Mouse (Mus musculus): ENCODE measurements at regions not wholly inside any gene's neighbourhood (a gene's known extent, or its start where the extent isn't known, plus 50 kb on each side); places are given as distances from the start of the nearest gene placed in this dataset.

GRCm38 (mm10) chr14:102866511-102866910 lies 115.9 kb downstream of the Kctd12 start:
- Histone ChIP-seq H3K9me3 (ENCODE audit: control insufficient read depth, low read length) (no peaks in the 10 kb centered on the region), H3K27ac (ENCODE audit: low read depth, low read length) (no peak overlapping the region), H3K4me1 (replicated peaks; ENCODE audit: control insufficient read depth, insufficient read depth, low read length) (no peaks in the 10 kb centered on the region), H3K9ac (ENCODE audit: low read length) (no peak overlapping the region), H3K36me3 (ENCODE audit: control insufficient read depth, insufficient read depth, low read length) (no peaks in the 10 kb centered on the region), H3K4me3 (ENCODE audit: low read depth, low read length) (no peak overlapping the region), H3K4me2 (ENCODE audit: low read depth, low read length, severe bottlenecking) (no peak overlapping the region), H3K27me3 (ENCODE audit: control insufficient read depth, insufficient read depth, low read length) (no peaks in the 10 kb centered on the region)
- 91% methylated on average over 1 of the region's 1 CpGs for WGBS
- DNase-seq (ENCODE audit: low spot score) (no peak), ATAC-seq (replicated peaks; ENCODE audit: low FRiP score) (no peak)

GRCm38 (mm10) chr14:102861694-102862093 lies 120.7 kb downstream of the Kctd12 start:
- Histone ChIP-seq H3K36me3 (ENCODE audit: control insufficient read depth, insufficient read depth, low read length) (no peaks in the 10 kb centered on the region), H3K4me2 (ENCODE audit: low read depth, low read length, severe bottlenecking) (no peak overlapping the region)
- DNase-seq (ENCODE audit: low spot score) = no peak

GRCm38 (mm10) chr14:102859361-102859871 lies 123.0 kb downstream of the Kctd12 start:
- Histone ChIP-seq H3K36me3 (ENCODE audit: control insufficient read depth, insufficient read depth, low read length) (no peaks in the 10 kb centered on the region), H3K9me3 (ENCODE audit: control insufficient read depth, low read length) (no peaks in the 10 kb centered on the region), H3K4me2 (ENCODE audit: low read depth, low read length, severe bottlenecking) (no peak overlapping the region), H3K4me1 (replicated peaks; ENCODE audit: control insufficient read depth, insufficient read depth, low read length) (no peaks in the 10 kb centered on the region), H3K27me3 (ENCODE audit: control insufficient read depth, insufficient read depth, low read length) (no peaks in the 10 kb centered on the region), H3K9ac (ENCODE audit: low read length) (no peak overlapping the region), H3K27ac (ENCODE audit: low read depth, low read length) (no peak overlapping the region), H3K4me3 (ENCODE audit: low read depth, low read length) (no peak overlapping the region)
- 78% methylated on average over 4 of the region's 4 CpGs for WGBS
- no peak for DNase-seq (ENCODE audit: low spot score)
- no peak for ATAC-seq (replicated peaks; ENCODE audit: low FRiP score)

More at GRCm38 (mm10) chr14:102861694-102862093, 120.7 kb downstream of the Kctd12 start:
- no peaks in the 10 kb centered on the region for H3K4me1 ChIP-seq (replicated peaks; ENCODE audit: control insufficient read depth, insufficient read depth, low read length)
- WGBS = 91% methylated on average over 1 of the region's 1 CpGs
- H3K9ac ChIP-seq (ENCODE audit: low read length) = no peak overlapping the region
- no peak overlapping the region for H3K4me3 ChIP-seq (ENCODE audit: low read depth, low read length)
- H3K27ac ChIP-seq (ENCODE audit: low read depth, low read length) = no peak overlapping the region
- no peak for ATAC-seq (replicated peaks; ENCODE audit: low FRiP score)
- no peaks in the 10 kb centered on the region for H3K27me3 ChIP-seq (ENCODE audit: control insufficient read depth, insufficient read depth, low read length)
- no peaks in the 10 kb centered on the region for H3K9me3 ChIP-seq (ENCODE audit: control insufficient read depth, low read length)

GRCm38 (mm10) chr14:102855264-102855840 lies 127.1 kb downstream of the Kctd12 start:
- WGBS = 91% methylated on average over 7 of the region's 7 CpGs
- ATAC-seq (replicated peaks; ENCODE audit: low FRiP score) = no peak
- no peak overlapping the region for H3K27ac ChIP-seq (ENCODE audit: low read depth, low read length)
- DNase-seq (ENCODE audit: low spot score) = no peak
- no peak overlapping the region for H3K9ac ChIP-seq (ENCODE audit: low read length)
- H3K4me3 ChIP-seq (ENCODE audit: low read depth, low read length) = no peak overlapping the region
- H3K36me3 ChIP-seq (ENCODE audit: control insufficient read depth, insufficient read depth, low read length) = no peaks in the 10 kb centered on the region
- no peaks in the 10 kb centered on the region for H3K9me3 ChIP-seq (ENCODE audit: control insufficient read depth, low read length)
- no peaks in the 10 kb centered on the region for H3K4me1 ChIP-seq (replicated peaks; ENCODE audit: control insufficient read depth, insufficient read depth, low read length)
- H3K4me2 ChIP-seq (ENCODE audit: low read depth, low read length, severe bottlenecking) = no peak overlapping the region
- H3K27me3 ChIP-seq (ENCODE audit: control insufficient read depth, insufficient read depth, low read length) = no peaks in the 10 kb centered on the region

GRCm38 (mm10) chr14:102843700-102844099 lies 138.7 kb downstream of the Kctd12 start:
- WGBS = 87% methylated on average over 3 of the region's 3 CpGs

GRCm38 (mm10) chr14:102837602-102838001 lies 144.8 kb downstream of the Kctd12 start:
- Histone ChIP-seq H3K36me3 (ENCODE audit: control insufficient read depth, insufficient read depth, low read length) (no peaks in the 10 kb centered on the region), H3K27me3 (ENCODE audit: control insufficient read depth, insufficient read depth, low read length) (no peaks in the 10 kb centered on the region), H3K9ac (ENCODE audit: low read length) (no peak overlapping the region), H3K27ac (ENCODE audit: low read depth, low read length) (no peak overlapping the region), H3K9me3 (ENCODE audit: control insufficient read depth, low read length) (no peaks in the 10 kb centered on the region), H3K4me1 (replicated peaks; ENCODE audit: control insufficient read depth, insufficient read depth, low read length) (no peaks in the 10 kb centered on the region), H3K4me2 (ENCODE audit: low read depth, low read length, severe bottlenecking) (no peak overlapping the region), H3K4me3 (ENCODE audit: low read depth, low read length) (no peak overlapping the region)
- 80% methylated on average over 1 of the region's 1 CpGs for WGBS
- DNase-seq (ENCODE audit: low spot score) = no peak
- ATAC-seq (replicated peaks; ENCODE audit: low FRiP score) = no peak

More at GRCm38 (mm10) chr14:102843700-102844099, 138.7 kb downstream of the Kctd12 start:
- no peak for ATAC-seq (replicated peaks; ENCODE audit: low FRiP score)
- H3K27me3 ChIP-seq (ENCODE audit: control insufficient read depth, insufficient read depth, low read length) = no peaks in the 10 kb centered on the region
- no peak overlapping the region for H3K9ac ChIP-seq (ENCODE audit: low read length)
- H3K9me3 ChIP-seq (ENCODE audit: control insufficient read depth, low read length) = no peaks in the 10 kb centered on the region
- H3K27ac ChIP-seq (ENCODE audit: low read depth, low read length) = no peak overlapping the region
- H3K4me3 ChIP-seq (ENCODE audit: low read depth, low read length) = no peak overlapping the region
- H3K4me1 ChIP-seq (replicated peaks; ENCODE audit: control insufficient read depth, insufficient read depth, low read length) = no peaks in the 10 kb centered on the region
- no peaks in the 10 kb centered on the region for H3K36me3 ChIP-seq (ENCODE audit: control insufficient read depth, insufficient read depth, low read length)
- no peak for DNase-seq (ENCODE audit: low spot score)
- H3K4me2 ChIP-seq (ENCODE audit: low read depth, low read length, severe bottlenecking) = no peak overlapping the region

- no peaks in the 10 kb centered on the region for H3K36me3 ChIP-seq (ENCODE audit: control insufficient read depth, insufficient read depth, low read length)
- 89% methylated on average over 11 of the region's 11 CpGs for WGBS
- no peak overlapping the region for H3K9ac ChIP-seq (ENCODE audit: low read length)
- H3K9me3 ChIP-seq (ENCODE audit: control insufficient read depth, low read length) = no peaks in the 10 kb centered on the region
- DNase-seq (ENCODE audit: low spot score) (no peak), ATAC-seq (replicated peaks; ENCODE audit: low FRiP score) (no peak)
- H3K27ac ChIP-seq (ENCODE audit: low read depth, low read length) = no peak overlapping the region
- H3K4me3 ChIP-seq (ENCODE audit: low read depth, low read length) = no peak overlapping the region
- no peak overlapping the region for H3K4me2 ChIP-seq (ENCODE audit: low read depth, low read length, severe bottlenecking)
- no peaks in the 10 kb centered on the region for H3K27me3 ChIP-seq (ENCODE audit: control insufficient read depth, insufficient read depth, low read length)
- H3K4me1 ChIP-seq (replicated peaks; ENCODE audit: control insufficient read depth, insufficient read depth, low read length) = no peaks in the 10 kb centered on the region
Observed at GRCm38 (mm10) chr14:102835118-102835769, 147.2 kb downstream of the Kctd12 start.

- no peaks in the 10 kb centered on the region for H3K27me3 ChIP-seq (ENCODE audit: control insufficient read depth, insufficient read depth, low read length)
- ATAC-seq (replicated peaks; ENCODE audit: low FRiP score) (no peak), DNase-seq (ENCODE audit: low spot score) (no peak)
- no peaks in the 10 kb centered on the region for H3K36me3 ChIP-seq (ENCODE audit: control insufficient read depth, insufficient read depth, low read length)
- no peaks in the 10 kb centered on the region for H3K9me3 ChIP-seq (ENCODE audit: control insufficient read depth, low read length)
- no peak overlapping the region for H3K27ac ChIP-seq (ENCODE audit: low read depth, low read length)
- no peak overlapping the region for H3K4me3 ChIP-seq (ENCODE audit: low read depth, low read length)
- H3K9ac ChIP-seq (ENCODE audit: low read length) = no peak overlapping the region
- no peaks in the 10 kb centered on the region for H3K4me1 ChIP-seq (replicated peaks; ENCODE audit: control insufficient read depth, insufficient read depth, low read length)
- H3K4me2 ChIP-seq (ENCODE audit: low read depth, low read length, severe bottlenecking) = no peak overlapping the region
- WGBS = 84% methylated on average over 3 of the region's 3 CpGs
Observed at GRCm38 (mm10) chr14:102828442-102828841, 154.0 kb downstream of the Kctd12 start.

Data from forebrain, embryonic 11.5 days (tissue).